In genomic region chr3:117868637-117869323, GRCm38 (mm10) we compare ENCODE assay signal across 8 mouse cellular contexts. TPM values are rescaled to one million over a fixed set of nuclear protein-coding genes. Genes with fewer than 3 reads are reported as not detected.
A peak's percentile ranks its signal among the peaks of the same experiment; 100 is the strongest.
DNase-seq lines count a peak whose midpoint lies in the region; ATAC-seq and TF ChIP-seq lines count a peak whose summit lies in the region.

Gene Snx7, minus strand, starts transcription at chr3:117868936.

- 0% methylated on average over 43 of the region's 53 CpGs for WGBS in hindbrain, embryonic 12.5 days
- 0% methylated on average over 25 of the region's 53 CpGs for WGBS in lung, postnatal 0 days

- H3K36me3 ChIP-seq in hindbrain, embryonic 12.5 days: no peaks in the 10 kb centered on the region
- no peaks in the 10 kb centered on the region for H3K36me3 ChIP-seq in lung, postnatal 0 days (ENCODE audit: insufficient read depth, low read length)

- peak within 1 kb of the TSS; percentile 72 for H3K4me2 ChIP-seq in hindbrain, embryonic 12.5 days (replicated peaks)
- peak within 1 kb of the TSS; percentile 73 for H3K4me2 ChIP-seq in lung, postnatal 0 days (replicated peaks; ENCODE audit: low read depth, low read length)

- peak; percentile 99 for ATAC-seq in hindbrain, embryonic 12.5 days (ENCODE audit: low FRiP score)
- ATAC-seq in lung, postnatal 0 days: peak; percentile 100

- H3K9ac ChIP-seq in hindbrain, embryonic 12.5 days: peak within 1 kb of the TSS; percentile 71
- H3K9ac ChIP-seq in lung, postnatal 0 days (replicated peaks; ENCODE audit: low read depth): peak within 1 kb of the TSS; percentile 65

- peak; percentile 44 for TF ChIP-seq CTCF in lung, postnatal 0 days (IDR thresholded peaks at IDR 0.05)

- H3K4me1 ChIP-seq in hindbrain, embryonic 12.5 days: no peaks in the 10 kb centered on the region
- peaks cover 5% of the 10 kb centered on the region; the same call in 1 of the 2 replicates for H3K4me1 ChIP-seq in lung, postnatal 0 days (ENCODE audit: insufficient read depth, low read depth, low read length)

- H3K27ac ChIP-seq in hindbrain, embryonic 12.5 days: 0 out of 2 replicates have a peak within 1 kb of the TSS, but pooled peaks have one; percentile 52
- H3K27ac ChIP-seq in lung, postnatal 0 days (ENCODE audit: low read length): peak within 1 kb of the TSS; percentile 91

- no peak for TF ChIP-seq EP300 in lung, postnatal 0 days (IDR thresholded peaks at IDR 0.05)

- H3K4me3 ChIP-seq in hindbrain, embryonic 12.5 days: peak within 1 kb of the TSS; percentile 54
- peak within 1 kb of the TSS; percentile 56 for H3K4me3 ChIP-seq in lung, postnatal 0 days (ENCODE audit: low read depth, low read length)

- no peaks in the 10 kb centered on the region for H3K9me3 ChIP-seq in hindbrain, embryonic 12.5 days (replicated peaks)
- H3K9me3 ChIP-seq in lung, postnatal 0 days (ENCODE audit: low read length): no peaks in the 10 kb centered on the region

- H3K27me3 ChIP-seq in hindbrain, embryonic 12.5 days: no peaks in the 10 kb centered on the region
- H3K27me3 ChIP-seq in lung, postnatal 0 days (replicated peaks; ENCODE audit: insufficient read depth, low read length): no peaks in the 10 kb centered on the region

- peak; percentile 56 for DNase-seq in R1 (ENCODE audit: low read depth, low spot score)
- DNase-seq in cerebellum, postnatal 10 days: peak; percentile 82 to 89
- peak; percentile 68 to 69 for DNase-seq in frontal cortex, postnatal 25 days (ENCODE audit: low spot score in 2 of 2)
- DNase-seq in layer of hippocampus, postnatal 14 days (ENCODE audit: low spot score in 2 of 2): peak; percentile 80 to 84
- DNase-seq in lung, postnatal 0 days (ENCODE audit: low spot score): peak; percentile 95
- peak; percentile 81 for DNase-seq in ovary, postnatal 14 days (ENCODE audit: low spot score)
- DNase-seq in urinary bladder, adult 2 months (ENCODE audit: low spot score): peak; percentile 93

RNA-seq across cellular contexts. Expression of gene Snx7, which starts in this region (rescaled TPM):
- 16.8 and 17.4 TPM in 2 replicates for polyA plus RNA-seq in hindbrain, embryonic 12.5 days (2016; fragmentation: Nextera tagmentation; extraction: Ambion mirVana)
- 10 to 100 TPM; 23.4 to 24.0 TPM for total RNA-seq in layer of hippocampus, postnatal 14 days (2021)
- 70.9 and 119 TPM in 2 replicates for polyA plus RNA-seq in lung, postnatal 0 days (2015; fragmentation: Nextera tagmentation; extraction: Ambion mirVana)
- 17.4 and 23.5 TPM in 2 replicates for polyA plus RNA-seq in urinary bladder, adult 2 months (2012; rRNA removed)

Comparison
In these comparisons a context has a peak if more than half of its experiments do, and no peak if none do; other contexts are left out.
1. Peak in every context shown above with its lines: DNase-seq, ATAC-seq, H3K4me3 ChIP-seq and H3K27ac ChIP-seq.